Mouse (Mus musculus) neutrophil, adult 5-6 weeks (primary cell): ENCODE results near the gene Gstm2. TPM values are rescaled to one million over a fixed set of nuclear protein-coding genes. Genes with fewer than 3 reads are reported as not detected.
A peak's percentile ranks its signal among the peaks of the same experiment; 100 is the strongest.
"Not testable (repeated sequence)": the region's sequence is repeated elsewhere in the genome, so short reads cannot be mapped to it uniquely, and the experiment has no call there.

Experiments
- ATAC-seq: fragments of 151-379, 151-347 bp; 2 replicates; pipeline ENCODE4 v1.8.0; 2017; ENCODE audit warnings: mild to moderate bottlenecking, moderate TSS enrichment; ENCODE audit not compliant: insufficient number of reproducible peaks, poor library complexity, low FRiP score, severe bottlenecking; ENCODE audit errors: extremely low read depth
- total RNA-seq: library from RNA; stranded (forward); fragments of 200-1000 nt; gene quantifications from 2 replicates; pipeline ENCODE4 v1.2.3, GENCODE M21; 2017

Gene Gstm2
- not detected in 2 replicates for total RNA-seq

- ATAC-seq: no peak
Observed at GRCm38 (mm10) chr3:107986041-107986562, at the start of gene Gstm2. Gstm2 (minus strand) TSS chr3:107986453.

GRCm38 (mm10) chr3:108033156-108033555 lies 46.9 kb upstream of the Gstm2 start:
- ATAC-seq: no peak

- ATAC-seq: no peak
Observed at GRCm38 (mm10) chr3:108032113-108032512, 45.9 kb upstream of the Gstm2 start.

GRCm38 (mm10) chr3:108028641-108029365 lies 42.5 kb upstream of the Gstm2 start:
- no peak for ATAC-seq

- no peak for ATAC-seq
Observed at GRCm38 (mm10) chr3:108026597-108026996, 40.3 kb upstream of the Gstm2 start.

GRCm38 (mm10) chr3:108026049-108026448 lies 39.8 kb upstream of the Gstm2 start:
- ATAC-seq: no peak

GRCm38 (mm10) chr3:108025318-108025717 lies 39.1 kb upstream of the Gstm2 start:
- ATAC-seq: no peak

GRCm38 (mm10) chr3:108022650-108023049 lies 36.4 kb upstream of the Gstm2 start:
- ATAC-seq: no peak

GRCm38 (mm10) chr3:108020351-108021022 lies 34.2 kb upstream of the Gstm2 start:
- not testable (repeated sequence) for ATAC-seq

GRCm38 (mm10) chr3:108019226-108019625 lies 33.0 kb upstream of the Gstm2 start:
- not testable (repeated sequence) for ATAC-seq

- no peak for ATAC-seq
Observed at GRCm38 (mm10) chr3:108018190-108018820, 32.1 kb upstream of the Gstm2 start.

- ATAC-seq: peak; percentile 77
Observed at GRCm38 (mm10) chr3:108017473-108018189, 31.4 kb upstream of the Gstm2 start, which contains the start of gene Gstm1. Gstm1 (minus strand) TSS chr3:108017973.

- ATAC-seq: not testable (repeated sequence)
Observed at GRCm38 (mm10) chr3:108016468-108016867, 30.2 kb upstream of the Gstm2 start.

- ATAC-seq: no peak
Observed at GRCm38 (mm10) chr3:108014974-108015346, 28.7 kb upstream of the Gstm2 start.

GRCm38 (mm10) chr3:108014098-108014973 lies 28.1 kb upstream of the Gstm2 start:
- ATAC-seq: no peak

- no peak for ATAC-seq
Observed at GRCm38 (mm10) chr3:108013331-108013871, 27.1 kb upstream of the Gstm2 start.

- ATAC-seq: no peak
Observed at GRCm38 (mm10) chr3:108011558-108011957, 25.3 kb upstream of the Gstm2 start.

- ATAC-seq: no peak
Observed at GRCm38 (mm10) chr3:108010286-108010685, 24.0 kb upstream of the Gstm2 start.
